Mouse (Mus musculus) liver, embryonic 14 days (tissue): Measurements from ENCODE around the gene Plxna1. TPM values are rescaled to one million over a fixed set of nuclear protein-coding genes. Genes with fewer than 3 reads are reported as not detected.

Experiments used
- polyA plus RNA-seq: library from polyadenylated mRNA; depleted of rRNA; stranded (reverse); fragments of >200 nt; gene quantifications from 2 replicates; pipeline ENCODE4 v1.2.3, GENCODE M21; 2012; rRNA removed

Gene Plxna1
- 2.4 and 2.6 TPM in 2 replicates for polyA plus RNA-seq

DNA sequence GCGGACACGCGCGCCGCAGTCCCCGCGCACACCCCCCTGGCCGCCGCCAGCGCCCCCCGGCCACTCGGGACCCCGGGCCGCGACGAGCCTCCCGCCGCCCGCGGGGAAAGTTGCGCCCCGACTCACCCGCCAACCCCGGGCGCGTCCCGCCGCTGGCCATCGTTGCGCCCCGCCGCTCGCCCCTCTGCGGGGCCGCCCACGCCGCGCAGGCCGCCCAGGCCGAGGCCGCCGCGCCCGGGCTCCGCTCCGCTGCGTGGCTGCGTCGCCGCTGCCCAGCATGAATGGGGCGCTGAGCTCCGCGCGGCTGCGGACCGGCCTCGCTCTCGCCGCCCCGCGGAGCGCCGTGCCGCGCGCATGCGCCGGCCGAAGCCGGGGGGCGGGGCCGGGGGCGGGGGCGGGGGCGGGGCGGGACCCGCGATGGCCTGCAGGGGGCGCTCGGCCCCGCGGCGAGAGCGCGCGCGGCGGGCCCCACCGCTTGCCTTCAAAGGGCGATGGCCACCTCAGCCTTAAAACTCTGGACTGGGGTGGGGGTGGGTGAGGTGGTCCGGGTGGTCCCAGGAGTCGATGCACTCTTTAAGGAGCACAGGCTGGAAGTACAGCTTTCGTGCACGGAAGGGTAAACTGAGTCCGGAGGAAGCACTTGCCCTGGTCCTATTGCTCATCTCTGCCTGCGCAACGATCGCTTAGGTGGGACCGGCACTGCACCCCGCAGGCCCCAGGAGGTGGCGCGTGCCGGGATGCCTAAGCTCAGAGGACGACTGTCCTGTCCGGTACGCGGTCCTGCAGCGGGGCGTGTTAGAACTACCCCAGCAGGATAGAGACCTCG, at the start of gene Plxna1:
TSS of gene Plxna1 (minus strand) at position 340 of the 826 bp plus-strand sequence.

Other genes starting within 250 kb of the Plxna1 start
- gene Chchd6, start 233.0 kb upstream of the Plxna1 start, polyA plus RNA-seq, result 10.3 and 11.1 TPM in 2 replicates